Mouse (Mus musculus) CH12.LX (cell line): ENCODE results near the gene Serpina1e.

Source experiments
- CTCF ChIP-seq, 2 experiments: IDR thresholded peaks in 1 of 2; conservative IDR thresholded peaks in 1 of 2; 2 replicates each; pipeline ENCODE4 v1.5.1; 2011 to 2012; ENCODE audit warnings: low read depth in 2 of 2, low read length in 2 of 2, improper control_type of control experiment in 1 of 2, inconsistent platforms in 1 of 2, mild to moderate bottlenecking in 1 of 2, moderate library complexity in 1 of 2
- E2F4 ChIP-seq: IDR thresholded peaks from 2 replicates; pipeline ENCODE4 v1.6.1; 2011; ENCODE audit warnings: low read depth, low read length, improper control_type of control experiment; ENCODE audit not compliant: insufficient replicate concordance
- HCFC1 ChIP-seq: IDR thresholded peaks from 2 replicates; pipeline ENCODE4 v1.6.1; 2012; ENCODE audit warnings: low read depth, mild to moderate bottlenecking, inconsistent platforms, low read length, improper control_type of control experiment
- KAT2A ChIP-seq: IDR thresholded peaks from 2 replicates; pipeline ENCODE4 v1.6.1; 2012; ENCODE audit warnings: low read length, improper control_type of control experiment, inconsistent platforms; ENCODE audit not compliant: insufficient replicate concordance
- POLR2A ChIP-seq: IDR thresholded peaks from 2 replicates; pipeline ENCODE4 v1.6.1; 2011; ENCODE audit warnings: low read depth, mild to moderate bottlenecking, improper control_type of control experiment, low read length
- RCOR1 ChIP-seq: conservative IDR thresholded peaks from 2 replicates; pipeline ENCODE4 v1.6.1; 2012; ENCODE audit warnings: low read depth, mild to moderate bottlenecking, inconsistent platforms, low read length, improper control_type of control experiment
- USF2 ChIP-seq: conservative IDR thresholded peaks from 2 replicates; pipeline ENCODE4 v1.6.1; 2011; ENCODE audit warnings: low read depth, low read length, improper control_type of control experiment

GRCm38 (mm10) chr12:103966761-103967160 is 8.0 kb upstream of the Serpina1e start:
- no peak for TF ChIP-seq E2F4
- TF ChIP-seq POLR2A = no peak
- no peak for TF ChIP-seq CTCF (conservative IDR thresholded peaks at IDR 0.05 in 1 of 2, IDR thresholded peaks at IDR 0.05 in 1 of 2; ENCODE audit: low read depth in 2 of 2, low read length in 2 of 2)
- TF ChIP-seq RCOR1 = no peak
- TF ChIP-seq USF2 = no peak
- no peak for TF ChIP-seq HCFC1
- TF ChIP-seq KAT2A = no peak
